26 mouse cellular contexts compared by ENCODE assay signal in genomic region chr19:37546776-37547175, GRCm38 (mm10). TPM values are rescaled to one million over a fixed set of nuclear protein-coding genes. Genes with fewer than 3 reads are reported as not detected.
DNase-seq lines count a peak whose midpoint lies in the region; ATAC-seq and TF ChIP-seq lines count a peak whose summit lies in the region.
"Had no signal": no experiment of that assay in that cellular context is flagged by ENCODE, and none has a peak within 500 bp of the region (broad histone marks: within the 10 kb centered on the region; RNA-seq: fewer than 3 reads in every experiment).

No protein-coding gene starts in this region.

- TF ChIP-seq CTCF in kidney, adult 2 months (conservative IDR thresholded peaks at IDR 0.05; ENCODE audit: insufficient read depth, insufficient read length, low read depth, low read length), result no peak

- intact Hi-C loops in left cerebral cortex, postnatal 14 days (cut with DNase I), result no loop called here

- peak overlapping the region; percentile 63; the same call in 1 of the 2 replicates for H3K27ac ChIP-seq in kidney, adult 2 months (ENCODE audit: insufficient read depth, low read depth, low read length)
- H3K27ac ChIP-seq: forebrain, embryonic 13.5 days; heart, adult 2 months; heart, embryonic 13.5 days; hindbrain, embryonic 14.5 days; midbrain, embryonic 10.5 days; midbrain, embryonic 15.5 days had no signal

- no peak for TF ChIP-seq POLR2A in kidney, adult 2 months (IDR thresholded peaks at IDR 0.05; ENCODE audit: low read depth, low read length)

- no peak for DNase-seq in kidney, adult 2 months
- DNase-seq in kidney, postnatal 4 days, result no peak
- peak; percentile 60 for DNase-seq in A20 (ENCODE audit: low read depth, low spot score)
- no peak for DNase-seq in left cerebral cortex, postnatal 14 days (ENCODE audit: low spot score in 2 of 2)
- DNase-seq in urinary bladder, postnatal 25 days (ENCODE audit: low spot score), result no peak
- DNase-seq: adrenal gland, postnatal 36 days; cerebellum, adult 8-10 months; cerebellum, postnatal 25 days; gastrocnemius, postnatal 14 days; heart, adult 2 months; heart, postnatal 10 days; kidney, adult 11 months; kidney, postnatal 36 days; lung, adult 18-20 months; lung, postnatal 4 days; right cerebral cortex, adult 18-20 months; thymus, postnatal 14 days had no signal

- H3K36me3 ChIP-seq in kidney, adult 2 months (ENCODE audit: control insufficient read depth, insufficient read depth, low read length), result no peaks in the 10 kb centered on the region
- H3K36me3 ChIP-seq: heart, embryonic 13.5 days; midbrain, embryonic 10.5 days; midbrain, embryonic 15.5 days had no signal

- peak; percentile 45 for ATAC-seq in granulocyte monocyte progenitor cell, adult 5-6 weeks (replicated peaks; ENCODE audit: poor library complexity, severe bottlenecking)
- peak; percentile 66; the same call in 1 of the 2 replicates for ATAC-seq in monocyte, adult 5-6 weeks (replicated peaks; ENCODE audit: insufficient number of reproducible peaks, low FRiP score, low TSS enrichment, poor library complexity, severe bottlenecking)
- ATAC-seq: forebrain, embryonic 13.5 days; inflammation-experienced regulatory T-cells, adult 6 months; lung, postnatal 0 days; midbrain, embryonic 15.5 days had no signal

- no peaks in the 10 kb centered on the region for H3K27me3 ChIP-seq in kidney, adult 2 months (replicated peaks; ENCODE audit: control insufficient read depth, insufficient read depth, low read length)

- WGBS in kidney, adult 2 months, result 84% methylated on average over 4 of the region's 4 CpGs

- H3K4me1 ChIP-seq in kidney, adult 2 months (ENCODE audit: control insufficient read depth, insufficient read depth, low read length), result peaks cover 17% of the 10 kb centered on the region

- no peak overlapping the region for H3K4me3 ChIP-seq in kidney, adult 2 months (ENCODE audit: insufficient read depth, low read depth, low read length)
- H3K4me3 ChIP-seq: forebrain, embryonic 13.5 days; heart, adult 2 months; heart, embryonic 13.5 days; midbrain, embryonic 10.5 days; midbrain, embryonic 15.5 days had no signal

RNA-seq across cellular contexts. Expression of gene Exoc6, which starts 3.4 kb away (rescaled TPM):
- polyA plus RNA-seq in kidney, adult 2 months (2012; rRNA removed), result 25.2 and 28.8 TPM in 2 replicates
- total RNA-seq in granulocyte monocyte progenitor cell, adult 5-6 weeks (2014; fragmentation: Nextera tagmentation), result 36.4 and 44.3 TPM in 2 replicates
- total RNA-seq in granulocyte monocyte progenitor cell, adult 5-6 weeks (2017), result 73.0 and 73.8 TPM in 2 replicates
- total RNA-seq in monocyte, adult 5-6 weeks (2017), result 70.9 to 85.0 TPM (median 76.3 TPM) in 3 replicates
- total RNA-seq in left cerebral cortex, postnatal 14 days (2021), result 10 to 100 TPM; 44.8 to 48.8 TPM
